Mouse (Mus musculus) forebrain, embryonic 14.5 days (tissue): Measurements from ENCODE around the gene Capn3. TPM values are rescaled to one million over a fixed set of nuclear protein-coding genes. Genes with fewer than 3 reads are reported as not detected.
A peak's percentile ranks its signal among the peaks of the same experiment; 100 is the strongest.

Experiments
- ATAC-seq: fragments of 200-750 bp; cut with Nextera tagmentation; 2 replicates; pipeline ENCODE4 v1.8.0; 2017; ENCODE audit warnings: mild to moderate bottlenecking, moderate library complexity
- DNase-seq: peaks from one replicate; pipeline ENCODE4 v3.0.0-alpha.2; 2015; ENCODE audit warnings: low spot score
- H3K27ac ChIP-seq: fragments of 300-500 bp; sonication (generic); 2 replicates; pipeline ENCODE4 v1.5.1; 2014; ENCODE audit warnings: low read depth, mild to moderate bottlenecking, control low read depth, low read length, moderate library complexity
- H3K27me3 ChIP-seq: fragments of 300-500 bp; sonication (generic); replicated peaks from 2 replicates; pipeline ENCODE4 v1.6.1; 2014; ENCODE audit warnings: low read length, control low read depth, mixed read lengths; ENCODE audit not compliant: control insufficient read depth, insufficient read depth
- H3K36me3 ChIP-seq: fragments of 300-500 bp; sonication (generic); 2 replicates; pipeline ENCODE4 v1.6.1; 2014; ENCODE audit warnings: low read length, control low read depth; ENCODE audit not compliant: control insufficient read depth, insufficient read depth
- H3K4me1 ChIP-seq: fragments of 300-500 bp; sonication (generic); 2 replicates; pipeline ENCODE4 v1.6.1; 2014; ENCODE audit warnings: antibody characterized with exemption, low read length, control low read depth; ENCODE audit not compliant: control insufficient read depth, insufficient read depth
- H3K4me2 ChIP-seq: fragments of 300-500 bp; sonication (generic); 2 replicates; pipeline ENCODE4 v1.6.1; 2014; ENCODE audit warnings: mild to moderate bottlenecking, control low read depth, low read length
- H3K4me3 ChIP-seq: fragments of 300-500 bp; sonication (generic); 2 replicates; pipeline ENCODE4 v1.5.1; 2014; ENCODE audit warnings: low read depth, low read length, control low read depth
- H3K9ac ChIP-seq: fragments of 300-500 bp; sonication (generic); 2 replicates; pipeline ENCODE4 v1.6.1; 2014; ENCODE audit warnings: mild to moderate bottlenecking, low read length, control low read depth, moderate library complexity
- H3K9me3 ChIP-seq: fragments of 300-500 bp; sonication (generic); replicated peaks from 2 replicates; pipeline ENCODE4 v1.6.1; 2016; ENCODE audit warnings: low read length, control low read depth, mixed read lengths; ENCODE audit not compliant: control insufficient read depth
- WGBS: fragments of 180-500 bp; shearing (Covaris S2); extraction: QIAGEN DNeasy Blood & Tissue Kit; methylation state at CpG from one replicate; pipeline ENCODE4 v1.1.7; 2014; 5-methylcytosine and 5-hydroxymethylcytosine counted together
- polyA plus RNA-seq: library from polyadenylated mRNA; unstranded; fragments of >200 nt; fragmentation: Nextera tagmentation; extraction: Ambion mirVana; gene quantifications from 2 replicates; pipeline ENCODE4 v1.2.1, GENCODE M21; 2014

The Capn3 gene
- polyA plus RNA-seq, 1 experiment from 2014 or later = 0.60 TPM

DNA sequence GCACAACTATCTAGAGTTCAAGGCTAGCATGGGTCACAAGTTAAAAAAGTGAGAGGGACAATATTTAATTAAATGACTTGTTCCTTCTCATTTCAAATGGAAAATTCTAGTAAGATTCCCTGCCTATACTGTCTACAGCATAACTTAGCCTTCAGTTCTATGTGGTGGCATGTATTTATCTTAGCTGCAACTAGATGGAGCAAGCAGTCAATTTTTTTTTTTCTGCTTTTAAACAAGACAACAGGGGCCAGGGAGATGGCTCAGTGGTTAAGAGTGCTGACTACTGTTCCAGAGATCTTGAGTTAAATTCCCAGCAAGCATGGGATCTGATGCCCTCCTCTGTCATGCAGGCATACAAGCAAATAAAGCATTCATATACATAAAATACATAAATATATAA is 73.7 kb downstream of the Capn3 start:
- no peaks in the 10 kb centered on the region for H3K4me1 ChIP-seq
- no peaks in the 10 kb centered on the region for H3K9me3 ChIP-seq
- peaks cover 89% of the 10 kb centered on the region for H3K36me3 ChIP-seq
- no peak overlapping the region for H3K27ac ChIP-seq
- no peak overlapping the region for H3K4me2 ChIP-seq
- ATAC-seq = no peak
- DNase-seq = peak; percentile 11
- H3K4me3 ChIP-seq = no peak overlapping the region
- no peak overlapping the region for H3K9ac ChIP-seq
- no peaks in the 10 kb centered on the region for H3K27me3 ChIP-seq

DNA sequence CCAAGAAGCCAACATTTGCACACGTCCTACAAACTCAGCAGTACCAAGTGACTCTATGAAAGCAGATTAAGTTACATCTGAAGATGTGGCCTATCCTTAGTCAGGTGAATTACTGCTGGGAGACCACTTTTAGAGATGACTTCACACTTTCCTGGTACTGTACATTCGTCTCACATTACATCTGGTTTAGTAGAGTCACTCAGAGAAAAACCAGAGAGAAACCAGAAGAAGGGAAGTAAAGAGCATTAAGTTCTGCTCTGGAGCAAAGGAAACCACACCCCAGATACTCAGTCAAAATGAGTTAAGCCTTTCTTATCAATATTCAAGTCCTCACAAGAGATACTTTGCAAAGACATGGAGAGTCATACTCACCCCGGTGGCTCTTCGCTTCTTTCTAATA is 75.4 kb downstream of the Capn3 start:
- H3K9me3 ChIP-seq = no peaks in the 10 kb centered on the region
- ATAC-seq (no peak), DNase-seq (no peak)
- H3K9ac ChIP-seq = no peak overlapping the region
- WGBS = 92% methylated on average over 4 of the region's 4 CpGs
- H3K4me1 ChIP-seq = no peaks in the 10 kb centered on the region
- H3K36me3 ChIP-seq = peaks cover 84% of the 10 kb centered on the region
- no peak overlapping the region for H3K4me2 ChIP-seq
- H3K4me3 ChIP-seq = no peak overlapping the region
- H3K27ac ChIP-seq = no peak overlapping the region
- no peaks in the 10 kb centered on the region for H3K27me3 ChIP-seq

DNA sequence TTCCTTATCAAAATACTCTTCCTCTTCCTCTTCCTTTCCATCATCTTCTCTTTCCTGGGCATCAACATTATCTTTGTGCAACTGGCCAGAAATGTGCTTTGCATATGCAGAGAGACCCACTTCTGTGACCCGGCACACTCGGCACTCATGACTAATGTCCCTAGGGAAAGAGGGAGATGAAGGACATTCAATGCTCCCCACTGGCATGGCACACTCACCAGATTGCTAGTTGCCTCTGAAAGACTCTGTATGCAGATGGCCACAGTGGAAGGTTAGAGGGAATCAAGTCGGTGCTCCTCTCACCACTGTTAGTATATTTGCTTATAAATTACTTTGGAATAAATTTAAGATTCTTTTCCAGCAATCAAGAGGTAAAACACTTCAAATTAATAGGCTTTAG is 83.5 kb downstream of the Capn3 start:
- no peak overlapping the region for H3K4me3 ChIP-seq
- H3K4me2 ChIP-seq = peak overlapping the region; percentile 6; the same call in 1 of the 2 replicates
- H3K9me3 ChIP-seq = no peaks in the 10 kb centered on the region
- peaks cover 21% of the 10 kb centered on the region for H3K36me3 ChIP-seq
- DNase-seq = peak; percentile 16
- ATAC-seq = peak; percentile 63
- H3K4me1 ChIP-seq = peaks cover 6% of the 10 kb centered on the region
- no peak overlapping the region; the same call in 1 of the 2 replicates for H3K9ac ChIP-seq
- no peaks in the 10 kb centered on the region for H3K27me3 ChIP-seq
- WGBS = 66% methylated on average over 3 of the region's 3 CpGs
- H3K27ac ChIP-seq = 0 out of 2 replicates have a peak overlapping the region, but pooled peaks have one; percentile 17

DNA sequence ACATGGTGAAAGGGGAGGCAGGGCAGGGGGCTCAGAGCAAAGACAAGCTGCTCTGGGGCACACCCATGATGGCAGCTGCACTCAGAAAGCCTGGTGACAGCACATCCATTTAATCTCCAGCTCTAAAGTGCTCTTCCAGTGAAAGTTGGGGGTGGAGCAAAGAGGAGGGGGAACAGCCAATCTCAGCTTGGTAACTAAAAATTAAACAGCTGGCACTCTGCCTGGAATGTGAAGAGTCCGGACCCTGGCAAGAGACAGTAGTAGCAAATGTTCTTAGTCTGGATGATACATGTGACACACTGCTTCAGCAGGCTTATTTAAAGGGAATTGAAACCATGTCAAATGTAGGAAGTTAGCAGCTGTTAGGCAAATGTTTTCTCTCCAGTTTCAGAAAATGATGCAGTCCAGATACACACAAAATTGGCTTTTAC is 84.0 kb downstream of the Capn3 start:
- H3K9ac ChIP-seq = no peak overlapping the region; the same call in 1 of the 2 replicates
- no peak overlapping the region for H3K4me3 ChIP-seq
- H3K27ac ChIP-seq = 0 out of 2 replicates have a peak overlapping the region, but pooled peaks have one; percentile 17
- peak overlapping the region; percentile 6; the same call in 1 of the 2 replicates for H3K4me2 ChIP-seq
- peak; percentile 96 for ATAC-seq
- 12% methylated on average over 1 of the region's 1 CpGs for WGBS
- peaks cover 6% of the 10 kb centered on the region for H3K4me1 ChIP-seq
- peaks cover 17% of the 10 kb centered on the region for H3K36me3 ChIP-seq
- no peaks in the 10 kb centered on the region for H3K9me3 ChIP-seq
- no peaks in the 10 kb centered on the region for H3K27me3 ChIP-seq
- DNase-seq = peak; percentile 96

DNA sequence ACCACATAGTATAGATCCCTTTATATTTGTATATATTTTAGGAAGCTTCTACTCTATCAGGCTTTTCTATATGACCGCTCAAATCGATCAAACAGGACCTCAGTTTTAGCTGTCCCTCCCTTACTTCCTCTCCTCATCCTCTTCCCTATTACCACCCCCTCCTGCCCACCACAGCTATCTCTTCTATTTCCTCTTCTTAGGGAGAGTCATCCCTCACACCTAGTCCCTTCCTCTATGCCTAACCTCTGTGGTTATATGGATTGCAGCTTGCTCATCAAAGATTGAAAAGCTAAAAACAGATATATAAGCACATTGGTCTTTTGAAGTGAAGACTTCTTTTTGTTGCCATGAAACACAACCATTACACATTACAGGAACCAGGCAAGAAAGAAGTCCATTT is 88.9 kb downstream of the Capn3 start:
- Histone ChIP-seq H3K36me3 (peaks cover 17% of the 10 kb centered on the region; the same call in 1 of the 2 replicates), H3K4me1 (peaks cover 6% of the 10 kb centered on the region), H3K4me2 (no peak overlapping the region), H3K9ac (no peak overlapping the region), H3K27me3 (no peaks in the 10 kb centered on the region), H3K27ac (no peak overlapping the region), H3K4me3 (no peak overlapping the region), H3K9me3 (no peaks in the 10 kb centered on the region)
- WGBS = 94% methylated on average over 2 of the region's 2 CpGs
- DNase-seq (no peak), ATAC-seq (no peak)

Other genes starting within 250 kb of the Capn3 start
- 1.1 and 1.7 TPM in 2 replicates for gene Pla2g4e, start 210.7 kb upstream of the Capn3 start, polyA plus RNA-seq
- not detected in 2 replicates for gene Pla2g4d, start 166.8 kb upstream of the Capn3 start, polyA plus RNA-seq
- not detected in 2 replicates for gene Pla2g4f, start 141.9 kb upstream of the Capn3 start, polyA plus RNA-seq
- 53.6 and 58.1 TPM in 2 replicates for gene Vps39, start 102.9 kb upstream of the Capn3 start, polyA plus RNA-seq
- 6.3 and 9.4 TPM in 2 replicates for gene Ganc, start 52.1 kb upstream of the Capn3 start, polyA plus RNA-seq
- gene Tmem87a, start 51.9 kb upstream of the Capn3 start, polyA plus RNA-seq = 7.9 and 11.8 TPM in 2 replicates
- 42.1 and 50.2 TPM in 2 replicates for gene Zfp106, start 107.8 kb downstream of the Capn3 start, polyA plus RNA-seq
- 13.0 and 15.8 TPM in 2 replicates for gene Snap23, start 111.7 kb downstream of the Capn3 start, polyA plus RNA-seq
- 24.3 and 26.5 TPM in 2 replicates for gene Haus2, start 153.4 kb downstream of the Capn3 start, polyA plus RNA-seq
- 31.0 and 35.4 TPM in 2 replicates for gene Lrrc57, start 153.5 kb downstream of the Capn3 start, polyA plus RNA-seq
- 2.6 and 3.7 TPM in 2 replicates for gene Stard9, start 173.1 kb downstream of the Capn3 start, polyA plus RNA-seq